Mouse (Mus musculus) kidney, embryonic 16.5 days (tissue): ENCODE measurements around the gene Ccl9. TPM values are rescaled to one million over a fixed set of nuclear protein-coding genes. Genes with fewer than 3 reads are reported as not detected.

Source experiments
- ATAC-seq: fragments of 200-750 bp; cut with Nextera tagmentation; 2 replicates; pipeline ENCODE4 v1.8.0; 2017; ENCODE audit warnings: moderate TSS enrichment; ENCODE audit not compliant: low FRiP score, low TSS enrichment
- H3K27ac ChIP-seq: fragments of 300-500 bp; sonication (generic); 2 replicates; pipeline ENCODE4 v1.5.1; 2014; ENCODE audit warnings: low read length
- H3K27me3 ChIP-seq: fragments of 300-500 bp; sonication (generic); 2 replicates; pipeline ENCODE4 v1.6.1; 2014; ENCODE audit warnings: low read length, control low read depth, mixed read lengths; ENCODE audit not compliant: insufficient read depth
- H3K36me3 ChIP-seq: fragments of 300-500 bp; sonication (generic); 2 replicates; pipeline ENCODE4 v1.6.1; 2014; ENCODE audit warnings: low read length, control low read depth, mixed read lengths; ENCODE audit not compliant: insufficient read depth
- H3K4me1 ChIP-seq: fragments of 300-500 bp; sonication (generic); 2 replicates; pipeline ENCODE4 v1.6.1; 2014; ENCODE audit warnings: low read length, control low read depth, mixed read lengths; ENCODE audit not compliant: insufficient read depth
- H3K4me2 ChIP-seq: fragments of 300-500 bp; sonication (generic); replicated peaks from 2 replicates; pipeline ENCODE4 v1.6.1; 2014; ENCODE audit warnings: low read depth, low read length
- H3K4me3 ChIP-seq: fragments of 300-500 bp; sonication (generic); 2 replicates; pipeline ENCODE4 v1.5.1; 2014; ENCODE audit warnings: mild to moderate bottlenecking, low read length
- H3K9ac ChIP-seq: fragments of 300-500 bp; sonication (generic); replicated peaks from 2 replicates; pipeline ENCODE4 v1.6.1; 2014; ENCODE audit warnings: low read length
- H3K9me3 ChIP-seq: fragments of 300-500 bp; sonication (generic); 2 replicates; pipeline ENCODE4 v1.6.1; 2016; ENCODE audit warnings: low read length, control low read depth
- WGBS: fragments of 180-500 bp; shearing (Covaris S2); extraction: QIAGEN DNeasy Blood & Tissue Kit; methylation state at CpG from one replicate; pipeline ENCODE4 v1.1.7; 2014; 5-methylcytosine and 5-hydroxymethylcytosine counted together
- polyA plus RNA-seq: library from polyadenylated mRNA; unstranded; fragments of >200 nt; fragmentation: Nextera tagmentation; extraction: Ambion mirVana; gene quantifications from 2 replicates; pipeline ENCODE4 v1.2.1, GENCODE M21; 2015

Gene Ccl9
- polyA plus RNA-seq, 1 experiment from 2014 or later = 3.5 TPM

DNA sequence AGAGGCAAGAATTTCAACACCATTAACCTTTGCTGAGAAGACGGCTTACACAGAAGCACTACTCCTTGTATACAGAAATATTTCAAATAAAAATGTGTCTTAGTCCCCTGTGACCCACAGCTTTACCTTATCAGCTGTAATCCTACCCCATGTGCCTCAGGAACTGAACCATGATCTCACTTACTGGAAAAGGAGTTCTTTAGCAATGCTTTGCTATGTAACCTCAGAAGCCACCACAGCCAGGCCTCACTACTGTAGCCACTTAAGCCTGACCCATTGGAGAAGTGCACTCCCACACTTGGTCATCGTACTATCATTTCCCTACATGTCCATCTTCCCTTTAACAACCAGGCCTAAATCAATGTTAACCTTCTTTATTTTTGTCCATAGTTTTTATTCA is 22.1 kb upstream of the Ccl9 start:
- Histone ChIP-seq H3K9me3 (no peaks in the 10 kb centered on the region), H3K4me3 (no peak overlapping the region), H3K9ac (no peak overlapping the region), H3K27ac (no peak overlapping the region), H3K27me3 (no peaks in the 10 kb centered on the region), H3K4me2 (no peak overlapping the region), H3K4me1 (no peaks in the 10 kb centered on the region), H3K36me3 (no peaks in the 10 kb centered on the region)
- WGBS = 56% methylated on average over 2 of the region's 2 CpGs
- no peak for ATAC-seq

DNA sequence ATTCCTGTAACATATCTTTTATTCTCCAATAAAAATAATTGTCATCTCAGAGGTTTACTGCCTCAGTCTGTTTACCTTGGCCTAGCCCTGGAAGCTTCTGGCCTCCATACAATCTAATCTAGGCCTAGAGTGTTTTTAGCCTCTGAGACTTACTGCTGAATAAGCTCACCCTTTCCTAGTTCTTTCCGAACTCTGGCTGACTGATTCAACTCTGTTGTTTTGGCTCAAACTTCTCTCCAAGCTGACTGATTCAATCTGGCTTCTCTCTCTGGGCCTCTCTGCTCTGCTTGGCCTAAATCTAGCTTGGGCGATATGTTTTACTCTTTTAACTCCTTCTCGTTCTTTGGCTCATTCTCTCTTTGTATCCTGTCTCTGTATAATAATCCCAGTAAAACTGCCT is 20.6 kb upstream of the Ccl9 start:
- Histone ChIP-seq H3K36me3 (no peaks in the 10 kb centered on the region), H3K4me2 (no peak overlapping the region), H3K27me3 (no peaks in the 10 kb centered on the region), H3K4me3 (no peak overlapping the region), H3K4me1 (no peaks in the 10 kb centered on the region), H3K27ac (no peak overlapping the region), H3K9me3 (no peaks in the 10 kb centered on the region), H3K9ac (no peak overlapping the region)
- no peak for ATAC-seq
- WGBS = 72% methylated on average over 3 of the region's 3 CpGs

DNA sequence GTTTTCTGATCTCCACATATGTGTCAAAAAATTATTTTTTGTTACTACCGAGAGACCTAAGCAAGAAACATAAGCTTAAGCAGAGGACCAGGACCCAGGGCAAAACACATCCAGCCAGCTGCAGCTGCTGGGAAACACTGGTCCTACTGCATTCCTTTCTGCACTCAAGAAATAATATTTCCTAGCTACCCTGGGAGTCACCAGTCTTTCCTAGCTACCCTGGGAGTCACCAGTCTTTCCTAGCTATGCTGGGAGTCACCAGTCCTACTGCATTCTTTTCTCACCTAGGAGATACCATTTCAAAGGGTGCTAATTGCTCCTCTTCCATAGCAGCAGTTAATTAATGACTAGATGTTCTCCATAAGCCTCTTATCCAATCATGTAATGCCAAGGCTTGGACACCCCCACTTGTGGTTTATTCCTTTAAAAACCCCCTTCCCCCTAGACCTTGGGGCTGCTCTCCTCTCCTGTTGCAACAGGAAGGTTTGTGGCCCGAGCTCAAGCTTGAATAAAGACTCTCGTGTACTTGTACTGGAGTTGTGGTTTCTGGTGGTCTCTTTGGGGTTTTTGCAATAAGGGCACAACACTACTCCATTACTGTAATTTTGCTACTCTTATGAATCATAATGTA is 19.9 kb upstream of the Ccl9 start:
- H3K9ac ChIP-seq = no peak overlapping the region
- 69% methylated on average over 3 of the region's 3 CpGs for WGBS
- H3K4me3 ChIP-seq = no peak overlapping the region
- H3K27ac ChIP-seq = no peak overlapping the region
- H3K9me3 ChIP-seq = no peaks in the 10 kb centered on the region
- H3K36me3 ChIP-seq = no peaks in the 10 kb centered on the region
- H3K4me1 ChIP-seq = no peaks in the 10 kb centered on the region
- H3K4me2 ChIP-seq = no peak overlapping the region
- no peak for ATAC-seq
- no peaks in the 10 kb centered on the region for H3K27me3 ChIP-seq

DNA sequence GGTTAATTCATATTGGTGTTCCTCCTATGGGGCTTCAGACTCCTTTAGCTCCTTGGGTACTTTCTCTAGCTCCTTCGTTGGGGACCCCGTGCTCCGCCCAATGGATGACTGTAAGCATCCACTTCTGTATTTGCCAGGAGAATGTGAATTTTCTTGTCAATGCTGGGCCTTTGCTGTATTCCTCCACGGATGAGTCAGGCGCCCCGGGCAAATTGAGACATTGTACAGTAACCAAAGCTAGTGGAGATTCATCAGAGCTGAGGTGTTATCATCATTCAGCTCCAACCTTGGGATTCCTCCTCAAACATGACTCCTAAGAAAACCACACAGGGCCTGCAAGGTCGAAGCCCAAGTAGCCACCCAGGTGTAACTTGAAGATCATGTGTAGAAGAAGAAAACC is 19.4 kb upstream of the Ccl9 start:
- ATAC-seq = no peak
- Histone ChIP-seq H3K4me1 (no peaks in the 10 kb centered on the region), H3K4me3 (no peak overlapping the region), H3K36me3 (no peaks in the 10 kb centered on the region), H3K4me2 (no peak overlapping the region), H3K27ac (no peak overlapping the region), H3K27me3 (no peaks in the 10 kb centered on the region), H3K9me3 (no peaks in the 10 kb centered on the region), H3K9ac (no peak overlapping the region)
- 95% methylated on average over 7 of the region's 7 CpGs for WGBS

DNA sequence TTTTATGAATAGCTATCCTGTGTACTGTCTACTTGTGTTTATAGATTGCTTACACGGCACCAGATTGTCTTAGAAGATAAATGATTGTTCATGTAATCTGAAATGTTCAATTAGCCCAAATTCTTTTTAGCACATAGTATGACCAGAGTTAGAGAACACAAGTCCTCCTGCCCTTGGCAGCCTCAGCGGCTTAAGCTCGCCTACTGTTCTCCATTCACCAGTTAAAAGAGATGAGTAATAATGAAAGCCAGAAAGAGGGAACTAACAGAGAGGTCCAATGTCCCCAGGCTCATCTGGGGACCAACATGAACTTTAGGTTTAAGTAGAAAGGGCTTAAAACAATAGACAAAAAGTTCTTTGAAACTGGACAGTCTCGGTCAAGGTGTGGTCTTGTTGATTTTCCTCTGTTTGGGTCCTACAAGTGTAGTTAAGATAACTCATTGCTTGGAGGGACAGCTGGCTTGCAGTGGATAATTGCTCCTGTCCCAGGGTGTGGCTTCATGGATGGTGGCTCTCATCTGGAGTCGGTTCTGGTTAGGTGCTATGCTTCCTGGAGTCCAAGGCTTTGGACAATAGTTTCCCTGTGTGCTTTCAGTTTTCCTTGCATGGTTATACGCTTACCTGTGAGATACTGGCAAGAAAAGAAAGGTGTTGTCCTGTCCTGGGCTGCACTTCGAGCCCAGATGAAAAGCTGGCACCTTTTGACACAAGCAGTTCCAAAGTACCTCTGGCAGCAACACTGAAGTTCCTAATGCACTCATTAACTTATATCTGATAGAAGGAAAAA is 17.4 kb upstream of the Ccl9 start:
- Histone ChIP-seq H3K36me3 (no peaks in the 10 kb centered on the region), H3K9ac (no peak overlapping the region), H3K27ac (no peak overlapping the region), H3K9me3 (no peaks in the 10 kb centered on the region), H3K27me3 (no peaks in the 10 kb centered on the region), H3K4me2 (no peak overlapping the region), H3K4me3 (no peak overlapping the region), H3K4me1 (no peaks in the 10 kb centered on the region)
- ATAC-seq = no peak
- WGBS = 81% methylated on average over 7 of the region's 7 CpGs

DNA sequence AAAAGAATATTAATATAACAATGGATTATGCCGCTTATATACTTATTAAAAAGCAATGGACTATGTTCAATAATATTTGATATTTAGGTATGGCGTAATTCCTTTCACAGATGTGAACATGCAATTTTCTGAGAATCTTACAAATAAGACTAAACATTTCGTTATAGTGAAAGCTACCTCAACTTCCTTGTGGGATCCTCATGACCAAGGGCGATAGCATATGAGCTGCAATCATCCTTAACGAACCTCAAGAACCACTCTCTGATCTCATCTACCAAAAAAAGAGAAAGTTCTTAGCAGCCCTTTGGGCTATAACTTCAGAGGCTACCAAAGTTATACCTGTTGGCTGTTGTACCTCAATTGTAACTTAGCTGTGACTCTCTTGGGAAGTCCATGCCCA is 15.0 kb upstream of the Ccl9 start:
- Histone ChIP-seq H3K27me3 (no peaks in the 10 kb centered on the region), H3K27ac (no peak overlapping the region), H3K4me1 (no peaks in the 10 kb centered on the region), H3K4me2 (no peak overlapping the region), H3K36me3 (no peaks in the 10 kb centered on the region), H3K4me3 (no peak overlapping the region), H3K9ac (no peak overlapping the region), H3K9me3 (no peaks in the 10 kb centered on the region)
- ATAC-seq = no peak
- WGBS = 90% methylated on average over 5 of the region's 5 CpGs

DNA sequence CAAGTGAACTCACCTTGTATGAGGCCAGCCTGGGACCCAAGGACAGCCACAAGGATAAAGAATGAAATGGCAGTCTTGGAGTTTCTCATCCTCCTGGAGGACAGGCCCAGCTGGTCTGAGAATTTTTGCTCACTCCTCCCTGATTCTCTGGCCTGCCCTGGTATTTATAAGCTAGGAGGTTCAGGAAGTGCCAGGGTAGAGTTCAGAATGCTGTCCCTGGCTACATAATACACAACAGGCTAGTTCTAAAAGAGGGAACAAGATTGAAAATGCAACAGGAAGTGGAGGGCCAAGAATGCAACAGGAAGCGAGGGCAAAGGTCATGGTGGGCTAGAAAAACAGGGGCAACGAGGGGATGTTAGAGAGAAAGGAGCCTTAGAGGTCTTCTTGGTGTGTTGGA is 14.4 kb upstream of the Ccl9 start, which contains the start of gene Ccl6:
Gene Ccl6 (minus strand): TSS at position 235 of the 400 bp plus-strand sequence.
- Histone ChIP-seq H3K4me1 (no peaks in the 10 kb centered on the region), H3K9ac (no peak within 1 kb of the TSS), H3K4me2 (no peak within 1 kb of the TSS), H3K36me3 (no peaks in the 10 kb centered on the region), H3K9me3 (no peaks in the 10 kb centered on the region), H3K27me3 (no peaks in the 10 kb centered on the region), H3K4me3 (no peak within 1 kb of the TSS), H3K27ac (no peak within 1 kb of the TSS)
- ATAC-seq = no peak
- 34% methylated on average over 2 of the region's 2 CpGs for WGBS

DNA sequence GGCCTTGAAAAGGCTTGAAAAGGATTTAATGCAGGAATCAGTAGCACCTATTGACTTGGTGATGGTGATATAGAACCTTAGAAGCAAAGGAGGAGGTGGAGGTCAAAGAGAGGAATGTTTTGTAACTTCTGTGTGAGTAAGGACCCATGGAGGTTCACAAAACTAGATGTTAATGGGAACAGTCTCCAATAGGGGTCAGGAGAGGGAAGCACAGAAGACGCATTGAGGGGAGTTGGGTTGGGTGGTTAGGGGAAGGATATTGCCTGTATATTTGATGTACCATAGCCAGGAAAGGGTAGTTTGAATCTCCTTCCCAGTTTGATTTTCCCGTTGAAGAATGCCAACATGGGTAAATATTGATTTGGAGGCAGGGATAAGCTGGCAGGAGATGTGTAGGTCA is 5.8 kb upstream of the Ccl9 start:
- Histone ChIP-seq H3K27ac (no peak overlapping the region), H3K4me2 (no peak overlapping the region), H3K9me3 (no peaks in the 10 kb centered on the region), H3K36me3 (no peaks in the 10 kb centered on the region), H3K4me1 (0 out of 2 replicates have a peak, but pooled peaks cover 5% of the 10 kb centered on the region), H3K4me3 (no peak overlapping the region), H3K9ac (no peak overlapping the region), H3K27me3 (no peaks in the 10 kb centered on the region)
- no peak for ATAC-seq
- 84% methylated on average over 2 of the region's 2 CpGs for WGBS

DNA sequence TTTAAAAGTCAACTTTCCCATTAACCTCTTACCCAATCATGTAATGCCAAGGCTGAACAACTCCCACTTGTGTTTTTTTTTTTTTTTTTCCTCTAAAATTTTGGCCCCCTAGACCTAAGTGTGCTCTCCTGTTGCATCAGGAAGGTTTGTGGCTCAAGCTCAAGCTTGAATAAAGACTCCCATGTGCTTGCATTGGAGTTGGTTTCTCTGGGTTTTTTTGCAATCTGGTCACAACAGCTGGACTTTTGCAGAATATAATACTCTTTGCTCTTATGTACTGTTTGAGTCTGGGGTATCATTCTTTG is 5.0 kb upstream of the Ccl9 start:
- Histone ChIP-seq H3K9me3 (no peaks in the 10 kb centered on the region), H3K36me3 (no peaks in the 10 kb centered on the region), H3K4me2 (no peak overlapping the region), H3K27ac (no peak overlapping the region), H3K4me1 (0 out of 2 replicates have a peak, but pooled peaks cover 5% of the 10 kb centered on the region), H3K9ac (no peak overlapping the region), H3K4me3 (no peak overlapping the region), H3K27me3 (no peaks in the 10 kb centered on the region)
- ATAC-seq = no peak

DNA sequence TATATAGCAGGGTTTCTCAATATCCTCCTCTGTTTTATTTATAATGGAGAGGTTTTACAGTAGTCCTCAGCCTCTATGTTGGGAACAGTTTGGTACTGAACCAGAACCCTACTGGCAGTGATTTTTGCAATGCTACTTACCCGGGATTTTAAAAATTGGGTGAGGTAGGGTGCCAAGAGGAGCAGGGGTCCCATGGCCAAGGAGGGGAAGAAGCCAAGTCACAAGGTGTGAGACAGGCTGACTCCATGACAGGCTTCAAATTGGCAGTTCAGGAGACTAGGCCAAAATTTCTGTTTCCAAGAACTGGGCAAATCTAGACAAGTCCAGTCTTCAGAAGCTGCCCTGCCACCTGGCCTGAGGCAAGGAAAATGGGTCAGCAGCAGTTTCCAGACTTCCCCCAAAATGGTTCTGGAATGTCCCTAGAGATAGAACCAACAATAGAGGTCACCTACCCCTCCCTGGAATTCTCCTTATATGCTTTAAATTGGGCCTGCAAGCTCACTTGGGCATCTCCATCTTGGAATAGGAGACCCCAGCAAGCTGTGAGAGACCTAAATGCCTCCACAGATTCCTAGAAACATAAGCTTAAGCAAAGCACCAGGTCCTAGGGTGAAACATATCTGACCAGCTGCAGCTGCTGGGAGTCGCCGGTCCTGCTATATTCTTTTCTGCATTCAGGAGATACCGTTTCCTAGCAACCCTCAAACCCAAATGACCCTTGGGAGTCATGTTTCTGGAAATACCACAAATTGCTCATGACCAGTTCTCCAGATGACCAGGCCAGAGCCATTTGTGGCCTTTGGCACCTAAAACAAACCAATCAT is 4.4 kb upstream of the Ccl9 start:
- H3K9ac ChIP-seq = no peak overlapping the region
- no peak overlapping the region for H3K27ac ChIP-seq
- H3K27me3 ChIP-seq = no peaks in the 10 kb centered on the region
- H3K4me1 ChIP-seq = 0 out of 2 replicates have a peak, but pooled peaks cover 5% of the 10 kb centered on the region
- H3K4me3 ChIP-seq = no peak overlapping the region
- no peaks in the 10 kb centered on the region for H3K36me3 ChIP-seq
- no peak for ATAC-seq
- no peak overlapping the region for H3K4me2 ChIP-seq
- 40% methylated on average over 4 of the region's 4 CpGs for WGBS
- H3K9me3 ChIP-seq = no peaks in the 10 kb centered on the region
